Mouse (Mus musculus): ENCODE data around the gene Kank2.

GRCm38 (mm10) chr9:21724147-21724536 lies 74.4 kb downstream of the Kank2 start:
- TF ChIP-seq EP300 (IDR thresholded peaks at IDR 0.05; ENCODE audit: insufficient read depth, low read depth, low read length) (0 out of 2 replicates have a peak, but pooled peaks have one; percentile 58), CTCF (IDR thresholded peaks at IDR 0.05; ENCODE audit: low read depth, low read length) (no peak)

Data from ES-Bruce4 (cell line).